Mouse (Mus musculus) liver, adult (tissue): ENCODE results near the gene Phactr2.

Source experiments
- GATA4 ChIP-seq: IDR thresholded peaks from 2 replicates; pipeline ENCODE4 v1.6.1; 2014; ENCODE audit warnings: mild to moderate bottlenecking, low read length; ENCODE audit not compliant: insufficient replicate concordance

Gene Phactr2

DNA sequence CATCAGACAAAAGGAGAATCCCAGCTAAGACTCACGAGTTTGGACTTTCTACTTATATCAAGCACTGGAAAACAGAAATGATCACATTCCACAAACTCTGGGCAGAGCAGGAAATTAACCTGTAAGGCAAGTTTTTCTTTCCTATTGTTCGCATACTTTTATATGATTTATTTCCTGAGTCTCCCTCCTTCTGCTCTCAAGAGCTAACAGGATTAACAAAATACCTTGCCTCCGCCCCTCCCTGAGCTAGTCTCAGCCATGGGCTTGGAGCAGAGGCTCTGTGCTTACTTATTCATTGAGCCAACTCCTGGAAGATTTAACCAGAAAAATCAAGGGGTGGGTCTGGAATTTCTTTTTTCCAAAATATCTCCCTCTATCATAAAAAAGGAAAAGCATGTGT is 145.6 kb downstream of the Phactr2 start:
- TF ChIP-seq GATA4: no peak

DNA sequence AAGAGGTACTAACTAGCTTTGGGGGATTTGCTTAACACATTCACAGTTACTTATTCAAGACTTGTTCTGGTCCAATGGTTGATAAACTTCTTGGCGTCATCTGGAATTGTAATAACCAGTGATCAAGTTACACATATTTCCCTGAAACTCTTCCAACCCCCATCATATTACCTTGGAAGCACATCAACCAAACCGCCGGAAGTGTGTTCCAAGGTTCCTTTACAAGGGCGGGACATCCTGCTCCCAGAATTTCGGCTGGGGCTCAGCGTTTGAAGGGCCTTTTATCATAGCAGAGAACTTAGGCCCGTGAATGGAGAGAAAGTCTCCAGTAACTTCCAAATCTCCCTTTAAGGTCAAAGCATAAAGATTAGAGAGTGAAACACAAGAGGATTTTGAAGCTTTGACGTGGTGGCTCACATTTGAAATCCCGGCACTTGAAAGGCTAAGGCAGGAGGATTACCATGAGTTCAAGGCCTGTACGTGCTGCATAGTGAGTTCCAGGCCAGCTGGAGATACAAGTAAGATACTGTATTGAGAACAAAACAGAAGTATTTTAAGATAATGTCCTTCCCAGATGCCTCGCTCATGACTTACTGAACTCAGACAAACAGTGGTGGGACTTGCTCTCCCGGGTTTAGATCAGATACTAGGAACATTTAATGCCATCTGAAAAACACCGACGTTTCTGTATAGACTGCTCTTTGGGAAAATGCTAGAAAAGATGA is 147.9 kb downstream of the Phactr2 start:
- no peak for TF ChIP-seq GATA4

DNA sequence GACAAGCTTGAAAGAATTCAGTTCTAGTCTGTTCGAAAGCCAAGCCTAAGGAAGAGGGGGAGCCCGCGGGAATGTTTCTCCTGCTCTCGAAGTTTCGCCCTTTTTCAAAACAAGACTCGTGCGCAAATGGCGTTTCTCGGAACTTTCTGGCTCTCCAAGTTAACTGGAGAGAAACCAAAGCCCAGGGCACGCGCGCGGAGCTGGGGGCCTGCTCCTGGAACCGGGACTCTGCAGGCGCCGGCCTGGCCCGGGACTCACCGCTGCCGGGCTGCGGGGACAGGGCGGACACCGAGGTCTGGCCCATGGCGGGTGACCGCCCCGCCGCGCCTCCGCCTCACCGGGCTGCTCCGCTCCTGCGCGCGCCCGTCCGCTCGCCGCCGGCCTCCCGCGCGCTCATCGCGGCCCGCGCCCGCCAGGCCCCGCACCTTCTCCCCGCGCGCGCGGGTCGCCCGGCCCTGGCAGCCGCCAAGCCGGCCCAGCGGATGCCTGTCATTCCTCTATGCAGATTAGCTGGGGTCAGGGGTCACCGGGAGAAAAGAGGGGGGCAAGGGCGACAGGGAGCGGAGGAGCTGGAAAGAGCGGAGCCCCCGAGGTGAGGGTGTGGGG is 150.3 kb downstream of the Phactr2 start:
- peak; percentile 68; the same call in 1 of the 2 replicates for TF ChIP-seq GATA4

DNA sequence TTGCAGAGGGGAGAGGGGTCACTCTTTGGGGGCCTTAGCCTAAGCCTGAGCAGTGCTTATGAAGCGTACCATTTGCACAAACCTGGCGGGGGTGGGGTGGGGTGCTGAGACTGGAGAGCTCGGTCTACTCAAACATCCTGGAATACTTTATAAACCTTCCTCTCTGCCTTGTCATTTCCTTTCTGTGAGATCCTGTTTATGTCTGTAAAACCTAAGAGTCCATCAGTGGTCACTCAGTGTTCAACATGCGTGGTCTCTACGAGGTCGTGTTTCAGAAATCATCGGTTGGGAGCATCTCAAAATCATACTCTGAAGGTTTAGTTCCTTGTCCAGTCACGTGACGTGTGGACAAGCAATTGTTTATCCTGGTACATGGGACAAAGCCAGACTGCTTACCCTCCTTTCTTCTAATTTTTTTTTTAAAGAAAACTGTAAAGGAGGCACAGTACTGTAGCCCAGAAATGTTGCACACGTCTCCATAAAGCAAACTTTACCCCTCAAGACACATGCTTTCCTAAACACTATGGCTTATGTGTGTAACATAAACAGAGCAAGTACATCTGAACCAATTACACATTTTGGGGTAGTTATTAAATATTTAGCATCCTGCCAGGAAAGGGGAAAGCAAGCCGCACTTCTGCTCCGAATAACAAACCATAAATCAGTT is 150.9 kb downstream of the Phactr2 start:
- TF ChIP-seq GATA4: no peak

DNA sequence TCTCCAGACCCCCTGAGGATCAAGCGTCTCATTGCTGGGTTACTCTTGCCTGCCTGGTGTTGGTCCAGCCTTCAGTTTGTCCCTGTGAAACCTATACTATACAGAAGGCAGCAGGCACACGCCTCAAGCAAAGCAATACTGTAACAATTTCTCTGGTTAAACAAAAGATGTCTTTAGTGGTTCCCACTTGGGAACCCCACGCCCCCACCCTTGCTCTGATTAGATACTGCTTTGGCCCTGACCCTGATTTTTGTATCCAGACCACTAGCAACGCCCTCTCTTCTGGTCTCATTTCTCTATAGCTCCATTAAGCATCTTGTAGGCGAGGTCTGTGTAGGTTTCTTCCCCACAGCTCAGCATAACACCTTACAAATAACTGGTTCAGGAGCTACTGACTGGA is 159.2 kb downstream of the Phactr2 start:
- TF ChIP-seq GATA4: no peak

DNA sequence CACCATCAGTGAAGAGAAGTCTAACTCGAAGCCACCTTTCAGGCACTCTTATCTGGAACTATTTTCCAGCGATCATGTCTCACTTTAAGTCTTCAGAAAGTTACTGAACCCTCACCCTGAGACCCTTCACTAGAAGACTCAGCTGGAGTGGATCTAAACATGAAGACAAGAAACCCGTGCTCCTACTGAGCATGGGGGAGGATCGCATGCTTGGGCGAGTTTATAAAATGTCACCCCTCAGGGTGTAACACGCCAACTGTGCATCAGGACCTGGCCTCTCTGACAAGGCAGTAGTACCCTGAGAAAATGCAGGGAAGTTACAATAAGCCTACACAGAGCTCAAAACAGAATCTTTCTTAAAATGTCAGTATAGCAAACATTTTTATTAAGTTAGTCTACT is 161.6 kb downstream of the Phactr2 start:
- TF ChIP-seq GATA4: no peak

DNA sequence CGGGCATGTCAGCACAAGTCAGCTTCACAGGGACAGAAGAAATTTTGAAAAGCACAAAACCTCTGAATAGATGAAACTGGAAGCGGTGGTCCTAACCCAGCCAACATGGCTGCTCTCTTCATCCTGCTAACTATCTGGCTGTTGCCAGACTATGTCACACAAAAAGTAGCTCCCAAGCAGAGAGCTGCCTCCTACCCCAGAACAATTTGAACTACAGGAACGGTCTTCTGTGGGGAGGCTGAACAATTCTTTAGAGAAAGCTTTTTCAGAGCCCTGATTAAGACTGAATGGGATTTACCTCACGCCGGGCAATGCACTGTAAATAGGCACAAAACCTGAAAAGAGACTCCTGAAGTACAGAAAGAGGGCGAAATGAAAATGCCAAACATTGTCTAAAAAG is 162.6 kb downstream of the Phactr2 start:
- TF ChIP-seq GATA4: no peak

DNA sequence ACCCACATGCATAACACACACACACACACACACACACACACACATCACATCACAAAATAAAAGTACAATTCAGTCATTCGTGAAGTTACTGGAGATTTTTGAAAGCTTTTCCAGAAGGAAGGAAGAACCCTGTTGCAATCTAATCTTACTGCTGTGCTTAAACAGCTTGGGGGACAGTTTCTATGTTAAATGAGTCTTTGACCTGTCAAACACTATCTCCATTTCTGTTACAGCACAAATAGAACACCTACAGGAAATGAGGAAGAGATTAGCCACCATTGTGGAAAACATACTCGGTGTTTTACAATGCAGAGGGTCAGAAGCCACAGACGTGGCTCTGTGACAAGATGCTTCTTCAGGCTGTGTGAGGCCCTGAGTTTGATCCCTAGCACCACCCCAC is 164.1 kb downstream of the Phactr2 start:
- TF ChIP-seq GATA4: peak; percentile 92

DNA sequence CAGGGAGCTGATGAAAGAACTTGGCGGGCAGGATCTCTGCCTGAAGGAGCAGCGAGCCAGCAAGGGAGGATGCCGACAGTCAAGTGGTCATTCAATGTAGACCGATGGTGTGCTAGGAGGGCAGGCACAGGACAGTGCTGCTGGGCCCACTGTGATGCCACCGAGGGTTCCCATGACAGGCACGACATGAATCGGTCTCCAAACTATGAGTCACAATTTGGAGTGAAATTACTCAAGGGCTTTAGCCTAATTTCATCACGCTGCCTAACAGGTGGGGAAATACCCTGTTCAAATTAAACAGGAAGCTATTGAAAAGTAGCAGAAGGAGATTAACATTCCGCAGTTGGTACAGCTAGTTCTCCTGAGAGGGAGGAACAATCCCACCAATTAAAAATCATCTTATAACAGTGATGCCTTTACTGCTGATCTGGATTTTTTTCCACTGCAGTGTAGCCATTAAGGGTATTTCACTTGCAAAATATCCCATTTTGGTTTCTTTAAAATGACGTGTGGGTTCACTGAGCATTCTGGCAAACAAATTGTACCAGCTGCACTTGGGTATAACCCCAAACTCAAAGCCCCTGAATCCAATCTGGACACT is 169.5 kb downstream of the Phactr2 start:
- TF ChIP-seq GATA4: no peak

DNA sequence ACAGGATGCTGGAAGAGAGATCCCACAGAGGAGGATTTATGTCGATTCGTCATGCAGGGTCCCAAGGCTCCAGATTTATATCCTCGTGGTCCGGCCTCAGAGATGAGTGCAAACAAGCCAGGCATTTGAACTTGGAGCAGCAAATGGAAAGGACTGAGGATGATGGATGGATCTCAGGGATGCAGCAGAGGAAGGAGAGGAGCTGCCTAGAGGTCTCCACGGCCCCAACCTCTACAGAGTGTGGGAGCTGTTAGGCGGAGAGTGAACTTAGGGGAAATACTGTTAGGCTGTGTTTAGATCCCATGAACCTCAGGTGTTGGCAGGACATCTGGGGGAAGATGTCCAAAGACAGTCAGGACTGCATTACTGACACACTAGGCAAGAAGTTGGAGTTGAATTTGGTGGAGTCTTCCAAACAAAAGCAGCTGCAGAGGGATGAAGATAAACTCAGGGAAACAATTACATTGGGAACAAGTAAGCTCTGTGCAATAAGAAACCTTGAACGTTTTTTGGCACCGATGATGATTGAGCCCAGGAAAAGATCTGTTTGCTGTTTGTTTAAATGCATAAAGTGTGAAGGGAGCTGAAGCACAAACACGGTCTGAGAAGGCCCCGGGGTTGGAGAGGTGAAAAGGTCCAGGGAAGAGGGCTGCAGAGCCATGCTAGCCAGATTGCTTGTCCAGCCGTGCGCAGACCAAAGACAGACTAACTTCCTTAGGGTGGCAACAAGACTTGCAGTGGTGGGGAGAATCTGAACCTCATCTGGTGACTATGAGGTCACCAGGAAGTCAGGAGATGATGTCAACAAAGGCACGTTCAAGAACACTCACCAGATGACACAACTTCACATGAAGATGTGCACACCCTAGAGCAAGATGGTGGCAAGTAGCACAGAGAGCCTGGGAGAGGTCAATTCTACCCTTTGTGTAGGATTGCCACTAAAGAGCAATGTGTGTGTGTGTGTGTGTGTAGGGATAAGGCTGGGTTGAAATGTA is 170.6 kb downstream of the Phactr2 start:
- no peak for TF ChIP-seq GATA4

DNA sequence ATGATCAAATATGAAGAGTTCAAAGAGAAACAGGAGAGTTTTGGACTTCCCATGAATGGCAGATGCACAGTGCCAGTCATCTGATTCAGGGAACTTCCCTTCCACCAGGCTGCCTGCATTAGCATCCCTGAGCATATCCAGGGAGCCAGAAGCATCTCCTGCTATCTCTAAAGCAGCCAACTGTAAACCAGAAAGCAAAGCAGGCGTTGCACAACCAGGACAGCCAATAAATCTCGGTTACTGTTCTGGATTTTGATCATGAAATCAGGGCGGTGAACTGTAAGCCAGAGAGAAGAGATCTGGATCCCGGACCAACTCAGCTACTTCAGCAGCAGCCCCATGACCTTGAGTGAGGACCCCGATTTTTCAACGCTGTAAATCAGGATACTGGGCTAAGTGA is 173.6 kb downstream of the Phactr2 start:
- TF ChIP-seq GATA4: no peak

DNA sequence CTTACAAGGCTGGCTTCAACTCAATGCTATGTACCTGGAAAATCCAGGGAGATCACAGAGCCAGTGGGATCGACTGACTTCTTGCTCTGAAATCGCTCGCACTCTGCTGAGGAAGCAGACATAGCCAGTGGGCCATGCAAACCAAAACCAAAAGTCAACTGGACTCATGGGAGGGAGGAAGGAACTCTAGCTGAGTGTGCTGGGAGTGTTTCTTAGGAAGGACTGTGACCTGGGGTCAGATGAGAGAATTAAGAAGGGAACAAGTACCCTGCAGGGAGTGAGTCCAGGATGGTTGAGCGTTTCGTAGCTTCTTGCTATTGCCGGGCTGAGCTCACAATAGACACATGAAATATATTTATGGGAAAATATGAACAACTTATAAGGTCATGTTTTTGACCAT is 174.0 kb downstream of the Phactr2 start:
- peak; percentile 11; the same call in 1 of the 2 replicates for TF ChIP-seq GATA4

DNA sequence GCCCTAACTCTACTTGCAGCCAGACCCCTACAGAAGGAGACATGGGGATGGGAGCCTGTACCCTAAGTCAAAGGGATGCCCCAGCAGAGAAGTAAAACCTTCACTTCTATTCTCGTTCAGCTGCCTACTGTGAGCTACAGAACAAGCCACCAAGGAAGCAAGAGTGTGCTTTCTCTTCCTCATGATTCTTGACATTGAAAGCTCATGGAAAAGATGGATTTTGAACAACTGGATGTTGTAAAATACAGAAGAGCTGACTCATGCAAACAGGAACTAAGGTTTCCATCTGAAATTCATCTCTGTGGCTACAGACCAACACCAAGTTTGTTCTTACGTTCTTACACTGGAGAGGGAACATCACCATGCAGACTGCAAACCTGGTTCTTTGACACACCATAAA is 179.3 kb downstream of the Phactr2 start:
- TF ChIP-seq GATA4: no peak

DNA sequence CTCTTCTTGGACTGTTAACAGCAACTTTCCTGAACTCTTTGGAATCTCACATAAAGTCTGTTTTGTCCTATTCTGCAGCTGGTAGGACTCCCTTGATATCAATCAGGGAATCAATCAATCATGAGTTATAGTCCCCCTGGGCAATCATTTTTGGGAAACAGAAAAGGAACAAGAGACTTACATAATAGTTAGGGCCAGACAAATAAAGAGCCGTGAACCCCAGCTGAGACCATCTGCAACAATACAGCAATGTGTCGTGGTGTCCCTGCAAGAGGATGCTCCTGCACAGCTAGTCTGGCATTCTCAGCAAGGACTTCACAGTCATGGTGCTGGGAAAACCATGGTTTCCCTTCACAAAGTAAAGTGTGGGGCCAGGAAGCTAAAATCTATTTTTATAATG is 182.2 kb downstream of the Phactr2 start:
- no peak for TF ChIP-seq GATA4
